Mouse (Mus musculus): Measurements from ENCODE around the gene Kctd20.
A peak's percentile ranks its signal among the peaks of the same experiment; 100 is the strongest.
"Not testable (repeated sequence)": the region's sequence is repeated elsewhere in the genome, so short reads cannot be mapped to it uniquely, and the experiment has no call there.

Kctd20 gene

GRCm38 (mm10) chr17:28982591-28982990 is 30.8 kb downstream of the Kctd20 start:
- ATAC-seq (ENCODE audit: low TSS enrichment) = no peak

GRCm38 (mm10) chr17:28984724-28985420 is 33.1 kb downstream of the Kctd20 start:
- ATAC-seq (ENCODE audit: low TSS enrichment) = no peak

GRCm38 (mm10) chr17:28986833-28987232 is 35.1 kb downstream of the Kctd20 start:
- no peak for ATAC-seq (ENCODE audit: low TSS enrichment)

GRCm38 (mm10) chr17:28987713-28988112 is 36.0 kb downstream of the Kctd20 start:
- no peak for ATAC-seq (ENCODE audit: low TSS enrichment)

- no peak for ATAC-seq (ENCODE audit: low TSS enrichment)
Observed at GRCm38 (mm10) chr17:28988291-28988690, 36.5 kb downstream of the Kctd20 start.

- ATAC-seq (ENCODE audit: low TSS enrichment) = no peak
Observed at GRCm38 (mm10) chr17:28988996-28989395, 37.2 kb downstream of the Kctd20 start.

GRCm38 (mm10) chr17:28990060-28990459 is 38.3 kb downstream of the Kctd20 start:
- ATAC-seq (ENCODE audit: low TSS enrichment) = no peak

GRCm38 (mm10) chr17:28991286-28991685 is 39.5 kb downstream of the Kctd20 start:
- ATAC-seq (ENCODE audit: low TSS enrichment) = no peak

GRCm38 (mm10) chr17:28992105-28992504 is 40.4 kb downstream of the Kctd20 start:
- ATAC-seq (ENCODE audit: low TSS enrichment) = no peak

GRCm38 (mm10) chr17:28993004-28993403 is 41.3 kb downstream of the Kctd20 start:
- not testable (repeated sequence) for ATAC-seq (ENCODE audit: low TSS enrichment)

- no peak for ATAC-seq (ENCODE audit: low TSS enrichment)
Observed at GRCm38 (mm10) chr17:28994615-28995014, 42.9 kb downstream of the Kctd20 start.

- no peak for ATAC-seq (ENCODE audit: low TSS enrichment)
Observed at GRCm38 (mm10) chr17:29000465-29000864, 48.7 kb downstream of the Kctd20 start.

- no peak for ATAC-seq (ENCODE audit: low TSS enrichment)
Observed at GRCm38 (mm10) chr17:29003740-29004139, 52.0 kb downstream of the Kctd20 start.

- no peak for ATAC-seq (ENCODE audit: low TSS enrichment)
Observed at GRCm38 (mm10) chr17:29005002-29005401, 53.3 kb downstream of the Kctd20 start.

GRCm38 (mm10) chr17:29006812-29007211 is 55.1 kb downstream of the Kctd20 start:
- no peak for ATAC-seq (ENCODE audit: low TSS enrichment)

- peak; percentile 14; the same call in 1 of the 2 replicates for ATAC-seq (ENCODE audit: low TSS enrichment)
Observed at GRCm38 (mm10) chr17:29007243-29007640, 55.5 kb downstream of the Kctd20 start.

GRCm38 (mm10) chr17:29007641-29008325 is 56.0 kb downstream of the Kctd20 start, which contains the start of gene Stk38:
TSS of gene Stk38 (minus strand) at chr17:29007995.
- peak; percentile 94 for ATAC-seq (ENCODE audit: low TSS enrichment)

GRCm38 (mm10) chr17:29008326-29008650 is 56.5 kb downstream of the Kctd20 start:
- no peak for ATAC-seq (ENCODE audit: low TSS enrichment)

GRCm38 (mm10) chr17:29009181-29009580 is 57.4 kb downstream of the Kctd20 start:
- ATAC-seq (ENCODE audit: low TSS enrichment) = no peak

GRCm38 (mm10) chr17:29014235-29014634 is 62.5 kb downstream of the Kctd20 start:
- ATAC-seq (ENCODE audit: low TSS enrichment) = no peak

GRCm38 (mm10) chr17:29015638-29016037 is 63.9 kb downstream of the Kctd20 start:
- no peak for ATAC-seq (ENCODE audit: low TSS enrichment)

- ATAC-seq (ENCODE audit: low TSS enrichment) = no peak
Observed at GRCm38 (mm10) chr17:29016705-29017104, 65.0 kb downstream of the Kctd20 start.

- ATAC-seq (ENCODE audit: low TSS enrichment) = no peak
Observed at GRCm38 (mm10) chr17:29018292-29018984, 66.7 kb downstream of the Kctd20 start.

All from frontal cortex, adult (tissue).